ENCODE assay signal across 9 mouse cellular contexts in genomic region chr9:120111156-120111945, GRCm38 (mm10). TPM values are rescaled to one million over a fixed set of nuclear protein-coding genes. Genes with fewer than 3 reads are reported as not detected.
DNase-seq lines count a peak whose midpoint lies in the region; ATAC-seq and TF ChIP-seq lines count a peak whose summit lies in the region.
"Had no signal": no experiment of that assay in that cellular context is flagged by ENCODE, and none has a peak within 500 bp of the region (broad histone marks: within the 10 kb centered on the region; RNA-seq: fewer than 3 reads in every experiment).

No protein-coding gene starts in this region.

- no peaks in the 10 kb centered on the region for H3K27me3 ChIP-seq in embryonic facial prominence, embryonic 12.5 days
- no peaks in the 10 kb centered on the region for H3K27me3 ChIP-seq in intestine, embryonic 14.5 days (replicated peaks; ENCODE audit: control insufficient read depth, insufficient read depth, low read length)
- H3K27me3 ChIP-seq in myocyte (ENCODE audit: control insufficient read depth, insufficient read depth, insufficient read length) = no peaks in the 10 kb centered on the region

- WGBS in embryonic facial prominence, embryonic 12.5 days = 74% methylated on average over 15 of the region's 15 CpGs
- WGBS in intestine, embryonic 14.5 days = 75% methylated on average over 15 of the region's 15 CpGs

- no peak for TF ChIP-seq POLR2A in myocyte (IDR thresholded peaks at IDR 0.05; ENCODE audit: insufficient read length, low read depth)

- no peak overlapping the region for H3K9ac ChIP-seq in embryonic facial prominence, embryonic 12.5 days
- H3K9ac ChIP-seq in intestine, embryonic 14.5 days (ENCODE audit: low read length) = peak overlapping the region; percentile 37; the same call in 1 of the 2 replicates

- ATAC-seq in embryonic facial prominence, embryonic 12.5 days (ENCODE audit: insufficient number of reproducible peaks, insufficient read depth, low FRiP score, low TSS enrichment) = no peak
- ATAC-seq in intestine, embryonic 14.5 days (replicated peaks; ENCODE audit: low FRiP score, low TSS enrichment, low read depth) = no peak

- peaks cover 7% of the 10 kb centered on the region for H3K79me2 ChIP-seq in myocyte (ENCODE audit: control insufficient read depth, insufficient read depth)

- H3K4me2 ChIP-seq in embryonic facial prominence, embryonic 12.5 days (replicated peaks) = peak overlapping the region; percentile 56
- H3K4me2 ChIP-seq in intestine, embryonic 14.5 days (ENCODE audit: low read length) = peak overlapping the region; percentile 76
- H3K4me2 ChIP-seq in myocyte (ENCODE audit: low read depth) = peak overlapping the region; percentile 98

- TF ChIP-seq CTCF in layer of hippocampus, adult 2 months (conservative IDR thresholded peaks at IDR 0.05) = no peak

- H3K4me3 ChIP-seq in layer of hippocampus, adult 2 months = peak overlapping the region; percentile 88
- peak overlapping the region; percentile 68 for H3K4me3 ChIP-seq in embryonic facial prominence, embryonic 12.5 days
- peak overlapping the region; percentile 58 for H3K4me3 ChIP-seq in intestine, embryonic 14.5 days (ENCODE audit: low read depth, low read length)
- H3K4me3 ChIP-seq in myocyte = peak overlapping the region; percentile 56

- H3ac ChIP-seq in myocyte (ENCODE audit: control insufficient read depth, insufficient read length) = no peak overlapping the region

- no peaks in the 10 kb centered on the region for H3K9me3 ChIP-seq in embryonic facial prominence, embryonic 12.5 days
- H3K9me3 ChIP-seq in intestine, embryonic 14.5 days (ENCODE audit: control insufficient read depth, low read length) = no peaks in the 10 kb centered on the region

- H3K27ac ChIP-seq in layer of hippocampus, adult 2 months = peak overlapping the region; percentile 98
- H3K27ac ChIP-seq in embryonic facial prominence, embryonic 12.5 days = peak overlapping the region; percentile 90
- peak overlapping the region; percentile 91; the same call in 1 of the 2 replicates for H3K27ac ChIP-seq in intestine, embryonic 14.5 days (ENCODE audit: low read depth)

- H3K36me3 ChIP-seq in embryonic facial prominence, embryonic 12.5 days = no peaks in the 10 kb centered on the region
- no peaks in the 10 kb centered on the region for H3K36me3 ChIP-seq in intestine, embryonic 14.5 days (ENCODE audit: control insufficient read depth, insufficient read depth, low read length)
- H3K36me3 ChIP-seq in myocyte (ENCODE audit: control insufficient read depth, insufficient read depth) = no peaks in the 10 kb centered on the region

- H3K4me1 ChIP-seq in embryonic facial prominence, embryonic 12.5 days = peaks cover 4% of the 10 kb centered on the region
- peaks cover 6% of the 10 kb centered on the region; the same call in 1 of the 2 replicates for H3K4me1 ChIP-seq in intestine, embryonic 14.5 days (replicated peaks; ENCODE audit: control insufficient read depth, insufficient read depth, low read length)

- no peak for DNase-seq in layer of hippocampus, adult 2 months (ENCODE audit: low spot score in 2 of 2)
- no peak for DNase-seq in layer of hippocampus, adult 9-11 months
- peak; percentile 50 for DNase-seq in intestine, embryonic 14.5 days (ENCODE audit: low spot score)
- no peak for DNase-seq in right cerebral cortex, postnatal 25 days
- no peak for DNase-seq in adrenal gland, adult 2 months
- no peak for DNase-seq in gastrocnemius, postnatal 25 days

TF ChIP-seq in myocyte, 11 proteins besides CTCF, POLR2A, EP300 and RAD21:
- TF ChIP-seq TCF3 (IDR thresholded peaks at IDR 0.05; ENCODE audit: insufficient read length, low read depth) (no peak), POLR2AphosphoS2 (IDR thresholded peaks at IDR 0.05; ENCODE audit: insufficient read length, low read depth) (no peak)

RNA-seq across cellular contexts. Expression of gene Slc25a38, which starts 1.2 kb away (rescaled TPM):
- 10 to 100 TPM; 26.1 to 26.4 TPM for total RNA-seq in layer of hippocampus, adult 2 months (2021)
- 39.0 and 40.4 TPM in 2 replicates for polyA plus RNA-seq in embryonic facial prominence, embryonic 12.5 days (2016; fragmentation: Nextera tagmentation; extraction: Ambion mirVana)
- polyA plus RNA-seq in intestine, embryonic 14.5 days (2014; fragmentation: Nextera tagmentation; extraction: Ambion mirVana) = 25.8 and 28.1 TPM in 2 replicates
- 12.9 TPM for polyA plus RNA-seq in myocyte (2012; fragmentation: generic; extraction: Trizol)
- total RNA-seq in adrenal gland, adult 2 months (2021) = 10 to 100 TPM; 24.8 to 26.4 TPM
- polyA plus RNA-seq in adrenal gland, adult 2 months (2012; rRNA removed) = 50.0 and 52.3 TPM in 2 replicates
- total RNA-seq in gastrocnemius, postnatal 25 days (2021) = 10 to 100 TPM; 10.1 to 10.4 TPM

RNA-seq across cellular contexts. Expression of gene Rpsa, which starts 16.1 kb away (rescaled TPM):
- 100 to 1,000 TPM; 440 to 441 TPM for total RNA-seq in layer of hippocampus, adult 2 months (2021)
- 1,158 and 1,181 TPM in 2 replicates for polyA plus RNA-seq in embryonic facial prominence, embryonic 12.5 days (2016; fragmentation: Nextera tagmentation; extraction: Ambion mirVana)
- polyA plus RNA-seq in intestine, embryonic 14.5 days (2014; fragmentation: Nextera tagmentation; extraction: Ambion mirVana) = 2,190 and 2,220 TPM in 2 replicates
- 2,555 TPM for polyA plus RNA-seq in myocyte (2012; fragmentation: generic; extraction: Trizol)
- total RNA-seq in adrenal gland, adult 2 months (2021) = 100 to 1,000 TPM; 661 to 798 TPM
- polyA plus RNA-seq in adrenal gland, adult 2 months (2012; rRNA removed) = 2,191 and 2,685 TPM in 2 replicates
- 100 to 1,000 TPM; 388 to 402 TPM for total RNA-seq in gastrocnemius, postnatal 25 days (2021)

RNA-seq across cellular contexts. Expression of gene Ccr8, which starts 19.4 kb away (rescaled TPM):
- total RNA-seq in layer of hippocampus, adult 2 months (2021) = not detected
- polyA plus RNA-seq in embryonic facial prominence, embryonic 12.5 days (2016; fragmentation: Nextera tagmentation; extraction: Ambion mirVana) = 0.23 TPM in 1 of 2 replicates, not detected in the other
- polyA plus RNA-seq in intestine, embryonic 14.5 days (2014; fragmentation: Nextera tagmentation; extraction: Ambion mirVana) = 0.26 and 0.41 TPM in 2 replicates
- not detected for polyA plus RNA-seq in myocyte (2012; fragmentation: generic; extraction: Trizol)
- total RNA-seq in adrenal gland, adult 2 months (2021) = not detected
- polyA plus RNA-seq in adrenal gland, adult 2 months (2012; rRNA removed) = not detected in 2 replicates
- total RNA-seq in gastrocnemius, postnatal 25 days (2021) = not detected
- total RNA-seq: granulocyte monocyte progenitor cell, adult 5-6 weeks had no signal

RNA-seq across cellular contexts. Expression of gene Mobp, which starts 38.2 kb away (rescaled TPM):
- total RNA-seq in layer of hippocampus, adult 2 months (2021) = 100 to 1,000 TPM; 305 to 312 TPM
- 0.14 and 0.37 TPM in 2 replicates for polyA plus RNA-seq in embryonic facial prominence, embryonic 12.5 days (2016; fragmentation: Nextera tagmentation; extraction: Ambion mirVana)
- not detected in 2 replicates for polyA plus RNA-seq in intestine, embryonic 14.5 days (2014; fragmentation: Nextera tagmentation; extraction: Ambion mirVana)
- polyA plus RNA-seq in myocyte (2012; fragmentation: generic; extraction: Trizol) = not detected
- total RNA-seq in adrenal gland, adult 2 months (2021) = under 1 TPM in 1 of 2 experiments, not detected in 1; 0.41 TPM
- polyA plus RNA-seq in adrenal gland, adult 2 months (2012; rRNA removed) = not detected in 2 replicates
- not detected for total RNA-seq in gastrocnemius, postnatal 25 days (2021)
- total RNA-seq: granulocyte monocyte progenitor cell, adult 5-6 weeks had no signal

RNA-seq across cellular contexts. Expression of gene Cx3cr1, which starts 41.7 kb away (rescaled TPM):
- 10 to 100 TPM; 30.8 to 31.7 TPM for total RNA-seq in layer of hippocampus, adult 2 months (2021)
- polyA plus RNA-seq in embryonic facial prominence, embryonic 12.5 days (2016; fragmentation: Nextera tagmentation; extraction: Ambion mirVana) = 7.5 and 8.0 TPM in 2 replicates
- polyA plus RNA-seq in intestine, embryonic 14.5 days (2014; fragmentation: Nextera tagmentation; extraction: Ambion mirVana) = 7.6 and 10.2 TPM in 2 replicates
- not detected for polyA plus RNA-seq in myocyte (2012; fragmentation: generic; extraction: Trizol)
- 10 to 100 TPM in 1 of 2 experiments, 1 to 10 TPM in 1; 3.5 to 10.8 TPM for total RNA-seq in adrenal gland, adult 2 months (2021)
- 11.8 and 12.5 TPM in 2 replicates for polyA plus RNA-seq in adrenal gland, adult 2 months (2012; rRNA removed)
- total RNA-seq in gastrocnemius, postnatal 25 days (2021) = under 1 TPM; 0.24 to 0.61 TPM
